Mouse (Mus musculus): Measurements from ENCODE around the gene Cpne6.
A peak's percentile ranks its signal among the peaks of the same experiment; 100 is the strongest.

Cpne6 gene

DNA sequence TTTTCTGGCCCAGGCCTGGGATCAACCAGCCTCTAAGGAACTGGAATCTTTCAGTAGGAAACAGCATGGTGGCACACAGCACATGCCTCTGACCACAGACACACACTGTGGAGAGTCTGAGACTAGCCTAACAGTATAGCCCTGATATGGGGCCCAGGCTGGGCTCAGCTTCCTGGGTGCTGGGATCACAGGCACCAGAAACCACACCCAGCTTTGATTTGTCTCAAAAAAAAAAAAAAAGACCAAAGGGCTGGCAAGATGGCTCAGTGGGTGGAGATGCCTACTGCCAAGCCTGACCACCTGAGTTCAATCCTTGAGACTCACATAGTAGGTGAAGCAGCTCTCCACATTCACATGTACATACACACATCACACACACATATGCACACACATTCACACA is 44.4 kb downstream of the Cpne6 start:
- DNase-seq (ENCODE audit: low read depth, low spot score) = no peak

DNA sequence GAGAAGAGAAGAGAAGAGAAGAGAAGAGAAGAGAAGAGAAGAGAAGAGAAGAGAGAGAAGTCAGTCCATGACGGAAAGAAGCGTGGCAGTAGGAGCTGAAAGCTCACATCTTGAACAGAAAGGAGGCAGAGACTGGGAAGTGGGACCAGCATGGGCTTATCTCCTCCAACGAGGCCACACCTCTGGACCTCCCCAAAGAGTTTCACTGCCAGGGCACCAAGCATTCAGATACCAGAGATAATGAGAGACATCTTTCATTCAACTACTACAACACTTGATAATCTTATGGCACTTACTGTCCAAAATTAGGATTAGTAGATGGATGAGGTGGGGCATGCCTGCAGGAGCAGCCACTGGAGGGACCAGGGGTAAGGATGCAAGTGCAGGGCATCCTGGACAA is 45.5 kb downstream of the Cpne6 start:
- DNase-seq (ENCODE audit: low read depth, low spot score) = no peak

DNA sequence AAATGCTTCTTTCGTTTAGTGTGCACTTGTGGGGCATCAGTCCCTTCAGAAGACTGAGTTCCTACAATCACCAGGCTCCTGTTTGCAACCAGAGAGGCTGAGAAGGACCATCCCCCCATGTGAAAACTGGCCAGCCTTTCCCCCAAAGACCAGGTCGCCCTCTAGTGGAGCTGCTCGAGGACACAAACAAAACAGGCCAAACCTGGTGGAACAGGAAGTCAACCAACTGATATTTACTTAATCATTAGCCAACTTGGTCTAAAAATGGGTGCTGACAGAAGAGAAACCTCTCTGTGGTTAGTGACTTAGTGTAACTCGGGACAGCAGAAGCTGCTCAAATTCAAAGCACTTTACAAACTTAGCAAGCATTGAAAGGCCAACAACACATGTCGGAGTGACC is 46.8 kb downstream of the Cpne6 start:
- DNase-seq (ENCODE audit: low read depth, low spot score) = no peak

- DNase-seq (ENCODE audit: low read depth, low spot score) = no peak
Observed at GRCm38 (mm10) chr14:55557587-55557986, 47.3 kb downstream of the Cpne6 start.

GRCm38 (mm10) chr14:55558740-55559448 is 48.6 kb downstream of the Cpne6 start:
- no peak for DNase-seq (ENCODE audit: low read depth, low spot score)

- DNase-seq (ENCODE audit: low read depth, low spot score) = peak; percentile 81
Observed at GRCm38 (mm10) chr14:55559799-55560201, 49.6 kb downstream of the Cpne6 start, which contains the start of gene Dcaf11. Gene Dcaf11 (plus strand): TSS chr14:55560006.

- peak; percentile 97 for DNase-seq (ENCODE audit: low read depth, low spot score)
Observed at GRCm38 (mm10) chr14:55560202-55561073, 50.2 kb downstream of the Cpne6 start, which contains the start of gene A730061H03Rik. Gene A730061H03Rik (minus strand): TSS chr14:55560406.

DNA sequence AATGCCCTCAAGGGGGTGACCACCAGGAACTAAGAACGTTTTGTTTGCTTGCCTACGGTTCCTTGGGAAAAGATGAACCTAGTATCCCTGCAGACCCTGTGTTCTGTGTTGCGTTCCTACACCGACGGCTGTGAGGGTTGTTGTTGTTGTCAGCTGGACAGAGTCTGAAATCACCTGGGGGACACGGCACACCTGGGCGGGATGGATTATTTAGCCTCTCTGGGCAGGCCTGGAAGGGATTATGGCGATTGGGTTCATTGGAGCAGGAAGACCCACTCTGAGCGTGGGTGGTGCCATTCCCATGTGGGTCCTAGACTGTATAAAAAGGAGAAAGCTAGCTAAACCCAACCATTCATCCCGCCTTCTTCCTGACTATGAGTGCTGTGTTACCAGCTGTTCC is 51.6 kb downstream of the Cpne6 start:
- no peak for DNase-seq (ENCODE audit: low read depth, low spot score)

DNA sequence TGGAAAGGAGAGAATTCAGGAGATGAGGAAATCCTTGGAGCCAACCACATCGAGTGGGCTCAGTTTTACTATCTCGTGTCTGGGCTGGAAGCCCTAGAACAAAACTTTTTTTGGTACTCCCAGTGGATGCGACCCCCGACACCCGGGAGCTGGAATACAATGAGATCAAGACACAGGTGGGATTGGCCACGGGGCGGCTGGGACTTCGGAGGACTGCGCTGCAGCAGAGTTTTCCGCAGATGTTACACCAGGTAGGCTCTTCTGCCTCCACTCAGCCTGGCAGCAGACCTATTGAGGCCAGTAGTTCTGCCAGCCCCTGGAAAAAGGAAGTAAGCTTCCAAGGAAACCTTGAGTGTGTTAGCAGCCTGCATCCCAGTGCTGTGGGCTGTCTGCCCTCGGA is 53.0 kb downstream of the Cpne6 start:
- DNase-seq (ENCODE audit: low read depth, low spot score) = no peak

DNA sequence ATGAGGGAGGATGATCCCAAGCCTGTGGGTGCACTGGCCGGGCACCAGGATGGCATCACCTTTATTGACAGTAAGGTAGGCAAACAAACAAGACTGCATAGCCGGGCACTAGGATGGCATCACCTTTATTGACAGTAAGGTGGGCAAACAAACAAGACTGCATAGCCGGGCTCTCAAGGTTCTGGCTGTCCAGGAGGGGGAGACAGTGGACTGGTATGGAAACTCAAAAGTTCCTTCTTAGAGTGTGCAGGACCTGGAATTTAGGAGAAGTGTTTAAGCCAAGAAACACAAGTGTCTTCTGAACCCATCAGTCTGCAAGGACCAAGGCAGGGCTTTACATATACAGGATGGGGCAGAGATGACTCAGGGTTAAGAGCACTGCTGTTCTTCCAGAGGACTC is 55.5 kb downstream of the Cpne6 start:
- no peak for DNase-seq (ENCODE audit: low read depth, low spot score)

Data from retina, adult 2 months (tissue).